Mouse (Mus musculus) hematopoietic stem cell, adult 5-6 weeks (primary cell): Measurements from ENCODE around the gene Atp5l. TPM values are rescaled to one million over a fixed set of nuclear protein-coding genes. Genes with fewer than 3 reads are reported as not detected.
"Not testable (repeated sequence)": the region's sequence is repeated elsewhere in the genome, so short reads cannot be mapped to it uniquely, and the experiment has no call there.

ENCODE experiments used
- ATAC-seq, 2 experiments: fragments of 125-278 bp in 1 of 2; replicated peaks in 1 of 2; 2 replicates each; pipeline ENCODE4 v1.8.0; 2016 to 2017; ENCODE audit warnings: inconsistent platforms in 2 of 2, mild to moderate bottlenecking in 2 of 2, moderate number of reproducible peaks in 2 of 2, low read depth in 1 of 2, moderate TSS enrichment in 1 of 2; ENCODE audit not compliant: low FRiP score in 2 of 2, poor library complexity in 2 of 2, severe bottlenecking in 2 of 2, insufficient read depth in 1 of 2, low TSS enrichment in 1 of 2
- total RNA-seq: library from RNA; stranded (forward); fragments of 172-1452, 232-1000 nt; gene quantifications from 2 replicates; pipeline ENCODE4 v1.2.3, GENCODE M21; 2017

The Atp5l gene
- 93.3 and 114 TPM in 2 replicates for total RNA-seq

GRCm38 (mm10) chr9:44920374-44921122 lies at the start of gene Atp5l:
TSS of gene Atp5l (minus strand) at chr9:44920742.
- peak; percentile 83 to 91 for ATAC-seq

GRCm38 (mm10) chr9:44969450-44969849 lies 48.9 kb upstream of the Atp5l start:
- no peak for ATAC-seq

- not testable (repeated sequence) for ATAC-seq
These were observed 47.2 kb upstream of the Atp5l start for GRCm38 (mm10) chr9:44967763-44968162.

- ATAC-seq = peak; percentile 88
These were observed 46.3 kb upstream of the Atp5l start for GRCm38 (mm10) chr9:44966815-44967242.

DNA sequence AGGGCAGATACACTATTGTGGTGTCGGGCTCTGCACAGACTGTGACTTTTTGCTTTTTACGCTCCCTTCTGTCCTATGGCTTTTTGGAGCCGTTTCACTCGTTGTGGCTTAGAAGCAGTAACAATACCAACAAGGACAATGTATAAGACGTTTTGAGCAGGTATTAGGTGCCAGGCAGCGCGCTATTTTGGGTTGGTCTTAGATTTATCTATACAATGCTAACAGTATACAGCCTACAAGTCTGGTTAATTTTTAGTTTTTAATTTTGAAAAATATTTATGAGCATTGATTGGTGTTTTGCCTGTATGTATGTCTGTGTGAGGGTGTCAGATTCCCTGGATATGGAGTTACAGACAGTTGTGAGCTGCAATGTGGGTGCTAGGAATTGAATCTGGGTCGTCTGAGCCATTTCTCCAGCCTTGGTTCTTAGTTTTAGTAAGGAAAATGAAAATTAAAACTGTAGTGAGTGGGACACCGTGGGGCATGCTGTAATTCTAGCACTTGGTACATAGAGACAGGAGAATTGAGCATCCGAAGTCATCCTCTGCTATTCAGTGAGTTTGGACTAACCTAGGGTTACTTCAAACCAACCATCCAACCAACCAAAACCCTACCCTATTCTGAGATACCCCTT lies 45.4 kb upstream of the Atp5l start:
- ATAC-seq = no peak

- ATAC-seq = peak; percentile 91 to 95
These were observed 44.7 kb upstream of the Atp5l start, which contains the start of gene Ube4a for GRCm38 (mm10) chr9:44965126-44965832. TSS of gene Ube4a (minus strand) at chr9:44965600.

GRCm38 (mm10) chr9:44954432-44954831 lies 33.9 kb upstream of the Atp5l start:
- ATAC-seq = no peak

DNA sequence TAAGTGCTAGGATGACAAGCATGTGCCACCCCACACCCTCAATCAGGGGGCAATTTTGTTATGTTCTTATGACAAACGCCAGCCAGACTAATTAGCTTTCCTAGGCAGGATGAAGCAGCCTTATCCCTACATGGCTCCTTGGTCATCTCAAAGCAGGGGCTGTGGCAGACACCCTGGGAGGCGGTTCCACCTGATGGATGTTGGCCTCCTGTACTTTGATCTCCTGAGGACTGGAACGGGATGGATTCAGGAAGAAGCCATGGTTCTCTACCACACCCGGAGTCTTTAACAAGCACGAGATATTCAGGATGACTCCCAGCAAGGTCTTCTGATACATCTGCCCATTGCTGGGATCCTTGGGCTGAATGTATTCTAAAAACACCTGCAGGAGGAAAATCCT lies 27.3 kb upstream of the Atp5l start:
- no peak for ATAC-seq

DNA sequence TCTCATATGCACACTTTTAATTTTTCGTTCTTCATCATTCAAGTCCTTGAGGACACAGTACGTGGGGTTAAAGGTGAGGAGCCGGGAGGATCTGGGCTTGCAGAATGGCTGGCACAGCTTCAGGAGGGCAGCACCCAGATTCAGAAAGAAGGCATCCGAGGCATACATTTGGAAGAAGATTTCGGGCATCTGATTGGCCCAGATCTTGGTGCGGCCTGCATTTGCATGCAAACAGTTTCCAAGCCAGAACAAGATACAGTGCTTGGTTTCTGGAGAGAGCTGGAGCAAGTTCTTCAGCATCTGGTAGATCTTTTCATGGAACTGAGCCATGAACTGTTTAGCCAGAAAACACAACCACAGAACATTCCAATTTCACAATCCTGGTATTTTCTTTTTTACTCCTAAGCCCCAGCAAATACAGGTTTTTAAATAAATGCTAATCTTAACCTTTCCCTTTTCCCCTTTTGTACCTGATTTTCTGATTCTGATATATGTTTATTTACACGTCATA lies 25.7 kb upstream of the Atp5l start:
- ATAC-seq = no peak

DNA sequence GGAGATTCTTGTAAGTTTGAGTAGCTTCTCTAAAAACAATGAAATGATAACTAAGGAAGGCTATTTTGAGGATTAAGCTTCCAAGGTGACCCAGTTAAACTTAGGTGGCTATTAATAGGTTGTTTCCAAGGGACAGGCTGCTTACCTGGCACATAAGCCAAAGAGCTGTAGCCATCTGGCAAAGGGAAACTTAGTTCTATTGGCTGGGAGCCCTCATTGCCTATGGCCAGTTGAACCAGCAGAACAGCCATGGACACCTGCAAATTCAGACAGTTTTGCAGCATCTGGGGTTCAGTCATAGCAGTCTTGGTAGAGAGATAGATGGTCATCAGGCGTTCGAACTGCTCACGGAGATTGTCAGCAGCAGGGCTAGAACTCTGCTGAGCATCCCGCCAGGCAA lies 21.9 kb upstream of the Atp5l start:
- no peak for ATAC-seq

DNA sequence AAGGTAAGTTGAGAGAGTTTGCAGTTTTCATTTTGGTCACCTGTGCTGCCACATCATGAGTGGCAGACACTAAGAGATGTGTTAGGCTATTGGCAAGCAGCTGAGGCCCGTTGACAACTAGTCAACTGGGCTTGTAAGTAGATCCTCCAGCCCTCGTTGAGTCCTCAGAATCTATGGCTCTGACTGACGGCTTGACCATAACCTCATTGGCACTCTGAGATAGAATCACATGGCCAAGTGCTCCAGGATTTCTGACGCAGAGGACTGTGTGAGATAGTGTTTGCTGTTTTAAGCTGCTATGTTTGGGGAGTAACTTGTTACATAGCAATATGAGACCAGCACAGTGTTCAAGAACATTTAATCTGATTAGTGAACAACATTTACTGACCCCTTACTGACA lies 21.2 kb upstream of the Atp5l start:
- no peak for ATAC-seq

DNA sequence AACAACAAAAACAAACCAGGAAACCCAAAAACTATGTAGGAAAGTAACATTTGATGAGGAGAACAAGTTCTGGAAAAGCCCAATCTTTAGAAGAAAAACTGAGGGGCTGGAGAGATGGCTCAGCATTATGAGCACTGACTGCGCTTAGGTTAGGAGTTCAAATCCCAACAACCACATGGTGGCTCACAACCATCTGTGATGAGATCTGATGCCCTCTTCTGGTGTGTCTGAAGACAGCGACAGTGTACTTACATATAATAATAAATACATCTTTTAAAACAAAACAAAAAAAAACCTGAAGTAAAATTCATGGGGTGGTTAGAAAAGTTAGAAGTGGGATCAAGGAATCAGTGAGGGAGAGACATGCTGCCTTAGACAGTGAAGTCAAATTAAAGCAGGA lies 1.0 kb upstream of the Atp5l start:
- ATAC-seq = no peak

- ATAC-seq = peak; percentile 61 to 78
These were observed 554 bp upstream of the Atp5l start for GRCm38 (mm10) chr9:44921123-44921468.

DNA sequence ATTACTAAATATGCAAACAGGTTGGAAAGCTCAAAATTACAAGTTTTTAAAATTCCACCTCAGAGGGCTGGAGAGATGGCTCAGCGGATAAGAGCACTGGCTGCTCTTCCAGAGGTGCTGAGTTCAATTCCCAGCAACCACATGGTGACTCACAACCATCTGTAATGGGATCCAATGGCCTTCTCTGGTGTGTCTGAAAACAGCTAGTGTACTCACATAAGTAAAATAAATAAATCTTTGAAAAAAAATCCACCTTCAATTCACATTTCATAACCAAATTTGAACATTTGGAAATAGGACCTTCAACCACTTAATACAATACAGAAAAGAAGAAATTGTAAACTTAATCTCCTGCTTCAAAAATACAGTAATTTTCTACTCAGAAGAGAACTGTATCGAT lies 936 bp downstream of the Atp5l start:
- no peak for ATAC-seq

- ATAC-seq = peak in 1 of 2 experiments; percentile 47; a peak in 2 of 4 replicates
These were observed 4.3 kb downstream of the Atp5l start for GRCm38 (mm10) chr9:44916196-44916595.

DNA sequence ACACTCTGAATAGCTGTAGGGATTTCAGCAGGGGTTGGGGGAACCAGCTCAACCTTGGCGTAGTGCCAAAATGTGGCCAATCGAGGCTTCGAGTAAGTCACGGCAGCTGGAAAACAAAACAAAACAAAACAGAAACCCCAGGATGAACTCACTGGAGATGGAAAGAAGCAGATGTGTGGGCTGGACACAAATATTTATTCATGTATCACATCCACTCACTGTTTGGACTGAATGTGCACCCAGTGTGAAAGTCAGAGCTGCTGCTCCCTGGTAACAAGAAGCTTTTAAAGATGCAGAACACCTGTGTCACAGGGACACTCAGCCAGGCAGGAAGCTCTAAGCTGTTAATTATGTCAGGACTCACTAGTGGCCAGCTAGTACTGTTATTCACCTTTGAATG lies 5.8 kb downstream of the Atp5l start:
- ATAC-seq = no peak

DNA sequence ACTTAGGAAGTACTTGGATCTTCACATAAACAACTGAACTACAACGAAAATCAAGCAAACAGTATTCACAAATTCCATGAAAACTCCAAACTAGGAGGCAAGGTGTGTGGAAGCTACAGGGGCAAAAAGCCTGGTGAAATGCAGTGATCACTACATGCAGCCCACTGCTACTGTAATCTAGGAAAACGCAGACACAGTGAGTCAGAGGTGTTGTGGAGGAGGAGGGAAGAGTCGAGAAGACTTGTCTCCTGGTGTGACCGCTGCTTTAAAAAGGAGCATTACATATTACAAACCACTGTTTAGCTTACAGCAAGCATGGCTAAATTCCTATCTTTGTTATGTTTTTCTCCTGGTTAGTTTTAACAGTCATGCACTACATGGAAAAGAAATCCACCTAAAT lies 9.2 kb downstream of the Atp5l start:
- no peak for ATAC-seq

- ATAC-seq = peak; percentile 58 to 78
These were observed 14.9 kb downstream of the Atp5l start for GRCm38 (mm10) chr9:44905620-44906019.
